Mouse (Mus musculus) erythroid progenitor cell, adult 5-6 weeks (primary cell): ENCODE measurements around the gene H2afb3. TPM values are rescaled to one million over a fixed set of nuclear protein-coding genes. Genes with fewer than 3 reads are reported as not detected.
"Not testable (repeated sequence)": the region's sequence is repeated elsewhere in the genome, so short reads cannot be mapped to it uniquely, and the experiment has no call there.

Source experiments
- ATAC-seq: replicated peaks from 2 replicates; pipeline ENCODE4 v1.8.0; 2016; ENCODE audit warnings: moderate number of reproducible peaks, mild to moderate bottlenecking, moderate TSS enrichment, inconsistent platforms; ENCODE audit not compliant: poor library complexity, low FRiP score, severe bottlenecking
- total RNA-seq, 2 experiments: library from RNA; stranded (forward) in 1 of 2; stranded (reverse) in 1 of 2; fragments of 150-400 nt in 1 of 2; fragments of 186-747, 209-891 nt in 1 of 2; gene quantifications; 2 replicates each; pipeline versions ENCODE4 v1.2.3 to v1.2.4; 2015 to 2017; ENCODE audit warnings: low replicate concordance in 2 of 2

Gene H2afb3
- total RNA-seq (2015; ENCODE audit: low replicate concordance) (not detected in 2 replicates), total RNA-seq (2017; ENCODE audit: low replicate concordance) (not detected in 2 replicates)

DNA sequence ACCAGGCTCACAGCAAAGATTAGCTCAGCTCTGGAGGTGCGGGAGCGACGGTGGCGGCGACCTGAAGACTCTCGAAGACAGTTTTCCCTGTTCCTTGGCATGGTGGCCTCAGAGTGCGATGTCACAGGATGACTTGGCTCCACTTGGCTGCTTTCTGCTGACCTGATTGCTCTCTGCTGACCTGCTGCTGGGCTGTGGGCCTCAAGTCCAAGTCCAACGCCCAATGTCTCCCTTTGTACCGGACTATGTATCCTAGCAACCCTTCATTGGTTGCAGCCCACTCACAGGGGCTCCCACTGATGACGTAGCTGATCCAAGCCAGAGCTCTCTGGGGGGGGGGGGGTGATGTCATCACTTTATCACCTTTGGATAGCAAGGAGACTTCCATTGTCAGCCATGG is at the start of gene H2afb3:
Gene H2afb3, minus strand, starts transcription at position 101 of the 400 bp plus-strand sequence.
- ATAC-seq = not testable (repeated sequence)

DNA sequence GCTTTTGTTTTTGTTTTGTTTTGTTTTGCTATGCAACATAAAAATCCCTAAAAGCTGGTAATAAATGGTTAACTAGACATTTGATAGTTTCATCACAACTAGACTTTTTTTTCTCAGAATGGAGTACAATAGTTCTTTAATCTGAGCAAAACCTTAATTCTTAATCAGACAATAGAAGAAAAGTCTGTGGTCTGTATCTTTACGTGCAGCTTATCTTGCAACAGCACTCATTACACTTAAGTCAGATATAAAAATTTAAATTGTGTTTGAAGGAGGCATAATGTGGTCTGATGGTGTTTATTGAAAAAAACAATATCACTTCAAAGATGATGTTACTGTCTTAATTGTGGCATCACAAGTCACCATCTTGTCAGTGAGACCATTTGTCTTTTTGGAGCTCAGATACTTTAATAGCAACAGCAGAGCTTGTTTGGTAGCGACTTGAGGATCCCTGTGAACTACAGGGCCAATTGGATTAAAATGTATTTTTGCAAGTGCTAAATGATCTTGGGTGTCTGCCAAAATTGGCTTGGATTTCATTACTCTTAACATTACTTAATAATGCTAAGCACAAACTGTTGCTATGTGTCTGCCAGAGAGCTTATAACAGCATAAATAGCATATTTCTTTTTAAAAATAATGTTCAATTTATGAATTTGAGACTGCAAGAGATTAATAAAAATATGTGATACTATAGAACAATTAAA is 11.3 kb downstream of the H2afb3 start:
- no peak for ATAC-seq

DNA sequence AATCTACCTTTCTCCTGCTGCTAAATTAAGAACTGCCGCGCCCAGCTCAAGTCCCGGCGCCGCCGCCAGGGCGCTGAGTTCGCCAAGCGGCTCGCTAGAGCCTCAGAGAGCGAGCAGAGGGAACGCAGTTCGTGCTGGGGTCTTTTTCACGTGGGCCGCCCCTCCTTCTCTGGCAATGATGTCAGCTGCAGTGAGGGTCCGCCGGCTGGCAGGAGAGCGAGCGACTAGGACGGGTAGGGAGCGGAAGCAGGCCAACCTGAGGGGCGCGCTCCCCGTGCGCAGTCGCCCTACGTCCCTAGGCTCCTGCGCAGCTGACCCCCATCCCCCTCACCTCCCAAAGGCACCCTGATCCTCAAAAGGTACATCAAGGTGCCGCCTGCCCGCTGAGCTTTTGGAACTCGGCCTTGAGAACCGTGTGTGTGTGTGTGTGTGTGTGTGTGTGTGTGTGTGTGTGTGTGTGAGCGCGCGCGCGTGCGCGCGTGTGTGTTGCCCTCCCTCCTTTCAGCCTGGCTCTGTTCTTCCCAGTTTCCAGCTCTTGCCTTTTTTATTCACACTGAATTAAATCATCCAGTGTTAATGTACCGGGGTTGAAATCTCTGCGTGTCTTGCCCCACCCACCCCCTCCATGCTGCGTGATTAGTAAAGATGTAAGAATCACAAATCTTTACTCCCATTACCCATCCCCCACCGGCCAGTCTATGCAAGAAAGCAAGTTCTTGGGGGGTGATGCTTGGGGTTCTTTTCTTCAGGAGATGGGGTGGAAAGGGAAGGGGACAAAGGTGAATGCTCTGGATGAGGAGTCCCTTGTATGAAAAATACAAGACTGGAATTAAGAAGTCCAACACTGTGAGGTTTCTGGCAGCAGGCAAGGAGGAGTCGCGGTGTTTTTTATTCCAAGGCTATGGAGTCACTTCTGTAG is 19.8 kb downstream of the H2afb3 start:
- no peak for ATAC-seq

DNA sequence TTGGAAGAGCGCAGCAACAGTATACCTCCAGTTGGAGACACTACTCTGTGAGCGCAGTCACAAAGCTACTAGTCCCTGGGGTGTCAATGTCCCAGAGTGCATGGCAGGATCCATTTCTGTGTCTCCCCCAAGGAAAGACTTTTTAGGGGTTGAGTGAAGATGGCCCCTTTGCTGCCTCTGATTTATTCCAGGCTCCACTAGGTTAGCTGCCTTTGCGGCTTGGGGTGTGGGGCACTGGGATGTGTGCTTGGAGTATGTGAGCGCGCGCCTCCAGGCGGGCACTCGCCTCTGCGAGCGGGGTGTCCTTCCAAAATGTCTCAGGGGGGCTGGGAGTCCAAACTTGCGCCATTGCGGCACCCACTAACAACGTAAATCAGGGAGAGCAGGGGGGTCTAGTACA is 21.2 kb downstream of the H2afb3 start:
- no peak for ATAC-seq

DNA sequence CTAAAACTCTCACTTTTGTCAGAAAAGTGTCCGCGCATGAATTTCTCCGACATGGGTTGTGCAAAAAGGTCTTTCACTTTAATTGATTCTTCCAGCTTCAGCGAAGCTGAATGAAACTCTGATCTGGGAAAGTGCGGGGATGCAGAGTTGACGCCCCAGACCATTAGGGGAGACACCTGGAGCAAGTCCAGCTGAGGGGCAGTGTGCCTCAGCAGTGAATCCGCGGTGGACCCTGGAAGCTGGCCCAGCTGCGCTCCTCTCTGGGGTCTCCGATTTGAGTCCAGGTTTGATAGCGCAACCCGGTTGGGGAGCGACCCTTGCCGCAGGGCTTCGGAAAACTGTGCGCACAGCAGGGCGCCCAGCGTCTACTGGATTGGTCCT is 22.0 kb downstream of the H2afb3 start:
- ATAC-seq = no peak

DNA sequence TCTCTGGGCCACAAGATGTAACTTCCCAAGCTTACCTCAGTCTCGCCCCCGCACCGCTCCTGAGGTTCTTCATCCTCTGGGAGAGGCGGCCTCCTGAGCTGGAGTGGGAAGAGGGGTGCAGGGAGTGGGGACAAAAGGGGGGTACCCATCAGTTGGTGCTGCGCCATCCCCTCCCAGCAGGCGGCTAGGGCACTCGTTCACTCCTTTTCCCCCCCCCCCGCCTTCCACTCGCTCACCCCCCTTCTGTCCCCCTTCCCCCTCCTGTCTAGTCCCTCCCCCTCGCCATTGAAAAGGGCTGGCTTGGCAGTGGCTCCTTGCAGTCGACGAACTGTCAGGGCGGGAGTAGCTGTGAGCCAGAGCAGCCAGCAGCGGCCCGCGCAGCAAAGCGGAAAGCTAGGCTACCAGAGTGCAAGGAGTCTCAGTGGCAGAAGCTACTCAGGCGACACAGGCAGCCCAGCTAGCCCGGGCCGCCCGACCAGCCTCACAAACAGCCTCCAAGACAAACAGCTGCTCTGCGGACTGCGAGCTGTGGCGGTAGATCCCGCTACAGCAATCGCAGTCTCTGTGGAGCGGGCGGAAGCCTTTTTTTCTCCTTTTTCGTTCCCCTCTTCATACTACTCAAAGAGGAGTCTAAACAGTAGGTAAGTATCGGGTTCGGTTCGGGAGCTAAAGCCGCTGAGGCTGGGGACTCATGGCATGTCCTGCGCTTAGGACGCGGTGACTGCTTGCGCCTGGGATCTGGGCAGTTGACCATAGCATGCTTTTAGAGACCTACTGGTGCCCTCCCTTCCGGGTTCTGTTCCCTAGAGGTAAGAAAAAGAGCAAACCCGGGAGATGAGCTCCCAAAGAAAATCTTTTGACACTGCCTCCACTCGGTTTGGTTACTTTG is 22.6 kb downstream of the H2afb3 start, which contains the start of gene Pcdh11x:
Gene Pcdh11x, plus strand, starts transcription at position 249 of the 889 bp plus-strand sequence.
- ATAC-seq = no peak

DNA sequence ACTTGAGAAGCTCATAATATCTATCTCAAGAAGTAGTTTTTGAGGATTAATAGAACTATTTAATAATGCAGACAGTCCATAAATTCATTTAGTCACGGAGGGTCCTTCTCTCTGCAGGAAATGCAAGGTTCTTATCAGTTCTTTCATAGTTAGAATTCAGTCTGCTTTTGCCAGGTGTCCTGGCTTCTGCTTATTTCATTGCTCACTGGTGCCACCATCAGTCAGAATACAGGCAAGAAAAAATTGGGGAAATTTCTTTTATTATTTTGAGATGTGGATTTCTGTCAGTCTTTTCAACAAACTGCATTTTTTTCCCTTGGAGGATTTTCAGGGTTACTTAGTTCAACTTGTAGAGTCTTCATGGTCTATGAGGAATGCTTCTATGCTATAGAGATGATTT is 25.4 kb downstream of the H2afb3 start:
- ATAC-seq = no peak

DNA sequence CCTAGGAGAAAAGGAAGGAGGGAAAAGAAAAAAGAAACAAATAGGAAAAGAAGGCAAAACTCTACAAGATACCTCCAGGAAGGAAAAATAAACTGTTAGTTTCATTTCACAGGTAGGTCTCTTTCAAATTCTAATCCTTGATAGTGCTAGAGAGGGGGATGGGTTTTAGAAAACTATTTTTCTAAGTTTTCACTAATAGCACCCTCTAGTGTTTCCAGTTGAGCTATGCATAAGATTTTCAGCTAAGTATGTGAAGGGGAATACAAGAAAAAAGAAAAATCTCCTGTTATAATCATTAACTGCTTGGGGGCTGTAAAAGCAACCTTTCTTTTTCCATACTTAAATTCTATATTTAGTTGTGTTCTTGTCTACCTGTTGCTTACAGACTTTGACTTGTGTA is 27.4 kb downstream of the H2afb3 start:
- no peak for ATAC-seq

Other genes starting within 250 kb of the H2afb3 start
- not detected in 2 replicates for gene Pcdh11x, start 22.8 kb downstream of the H2afb3 start, total RNA-seq (2015; ENCODE audit: low replicate concordance)
- not detected in 2 replicates for gene Pcdh11x, start 22.8 kb downstream of the H2afb3 start, total RNA-seq (2017; ENCODE audit: low replicate concordance)